Mouse (Mus musculus) thymus, postnatal 10 days (tissue): Measurements from ENCODE around the gene Skint11.
"Not testable (repeated sequence)": the region's sequence is repeated elsewhere in the genome, so short reads cannot be mapped to it uniquely, and the experiment has no call there.

Experiments used
- DNase-seq, 2 experiments: peaks; one replicate each; pipeline ENCODE4 v3.0.0; 2021; ENCODE audit warnings: low spot score in 2 of 2

Skint11 gene

DNA sequence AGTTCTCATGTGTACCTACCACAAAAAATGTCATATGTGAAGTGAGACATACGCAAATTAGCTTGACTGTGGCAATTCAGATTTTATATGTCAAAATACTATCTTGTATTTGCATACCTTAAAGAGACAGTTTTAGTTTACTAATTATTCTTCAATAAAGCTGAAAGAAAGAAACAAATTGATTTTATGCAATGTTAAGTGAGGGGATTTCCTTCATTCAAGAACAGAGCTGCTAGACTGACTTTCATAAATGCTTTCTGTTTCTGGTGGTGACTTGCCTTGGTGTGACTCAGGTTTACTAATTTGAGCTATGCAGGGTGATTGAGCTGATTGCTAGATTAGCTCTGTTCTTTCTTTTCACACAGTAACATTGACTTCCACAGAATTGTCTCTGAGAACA is at the start of gene Skint11:
Gene Skint11 (plus strand): TSS at position 301 of the 400 bp plus-strand sequence.
- DNase-seq = no peak

DNA sequence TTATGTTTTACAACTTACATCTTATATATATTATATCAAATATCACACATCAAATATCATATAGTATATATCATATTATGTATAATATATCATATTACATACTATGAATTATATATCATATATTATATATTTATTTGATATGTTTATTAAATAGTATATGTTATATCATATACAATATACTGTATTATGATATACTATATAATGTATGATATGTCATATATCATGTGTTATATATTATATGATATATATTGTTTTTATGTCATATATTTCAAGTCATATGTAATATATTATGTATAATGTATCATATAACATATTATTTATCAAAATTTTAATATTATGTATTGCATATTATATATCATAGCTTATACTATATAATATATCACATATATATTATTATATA is 2.0 kb upstream of the Skint11 start:
- no peak for DNase-seq

- DNase-seq = not testable (repeated sequence)
Measured at GRCm38 (mm10) chr4:114172898-114173297, 9.7 kb downstream of the Skint11 start.

DNA sequence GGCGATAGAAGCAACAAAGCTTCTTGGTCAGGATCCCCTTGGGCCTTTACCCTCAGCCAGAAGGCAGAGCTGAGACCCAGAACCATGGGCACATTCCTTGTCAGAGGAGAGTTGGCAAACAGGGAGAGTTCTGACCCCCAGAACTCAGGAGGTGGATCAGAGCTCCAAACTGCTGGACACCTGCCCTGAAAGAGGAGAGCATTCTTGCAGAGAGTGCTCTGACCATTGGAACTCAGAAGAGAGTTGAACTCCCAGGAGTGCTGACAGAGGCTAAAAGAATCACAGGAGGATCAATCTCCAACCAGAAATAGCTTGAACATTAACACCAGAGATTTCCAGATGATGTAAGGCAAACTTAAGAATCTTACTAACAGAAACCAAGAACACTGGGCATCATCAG is 93.7 kb downstream of the Skint11 start:
- DNase-seq = not testable (repeated sequence)
